Mouse (Mus musculus) embryonic facial prominence, embryonic 13.5 days (tissue): Measurements from ENCODE around the gene Nol7. TPM values are rescaled to one million over a fixed set of nuclear protein-coding genes. Genes with fewer than 3 reads are reported as not detected.

ENCODE experiments used
- polyA plus RNA-seq: library from polyadenylated mRNA; unstranded; fragments of >200 nt; fragmentation: Nextera tagmentation; extraction: Ambion mirVana; gene quantifications from 2 replicates; pipeline ENCODE4 v1.2.1, GENCODE M21; 2015

Gene Nol7
- polyA plus RNA-seq, 1 experiment from 2014 or later: 163 TPM

Other genes with a start within 250 kb of the Nol7 start
- 54.3 and 54.8 TPM in 2 replicates for gene Tbc1d7, start 226.9 kb upstream of the Nol7 start, polyA plus RNA-seq
- 0.74 and 1.0 TPM in 2 replicates for gene Gfod1, start 94.2 kb upstream of the Nol7 start, polyA plus RNA-seq
- 42.6 and 43.0 TPM in 2 replicates for gene Sirt5, start 32.9 kb upstream of the Nol7 start, polyA plus RNA-seq
- gene Ranbp9, start 82.9 kb downstream of the Nol7 start, polyA plus RNA-seq: 11.0 and 11.1 TPM in 2 replicates
- gene Mcur1, start 161.8 kb downstream of the Nol7 start, polyA plus RNA-seq: 13.8 and 16.0 TPM in 2 replicates
- gene Rnf182, start 217.3 kb downstream of the Nol7 start, polyA plus RNA-seq: 10.7 and 13.4 TPM in 2 replicates